Mouse (Mus musculus) forebrain, embryonic 11.5 days (tissue): ENCODE measurements around the gene Zfp418. TPM values are rescaled to one million over a fixed set of nuclear protein-coding genes. Genes with fewer than 3 reads are reported as not detected.
"Not testable (repeated sequence)": the region's sequence is repeated elsewhere in the genome, so short reads cannot be mapped to it uniquely, and the experiment has no call there.

Source experiments
- ATAC-seq: fragments of 200-750 bp; cut with Nextera tagmentation; replicated peaks from 2 replicates; pipeline ENCODE4 v1.8.0; 2017; ENCODE audit warnings: moderate TSS enrichment; ENCODE audit not compliant: low FRiP score
- DNase-seq: peaks from one replicate; pipeline ENCODE4 v3.0.0-alpha.2; 2017; ENCODE audit warnings: low spot score
- H3K27ac ChIP-seq: fragments of 300-500 bp; sonication (generic); 2 replicates; pipeline ENCODE4 v1.5.1; 2014; ENCODE audit warnings: low read depth, low read length
- H3K27me3 ChIP-seq: fragments of 300-500 bp; sonication (generic); 2 replicates; pipeline ENCODE4 v1.6.1; 2014; ENCODE audit warnings: mild to moderate bottlenecking, low read length, mixed read lengths; ENCODE audit not compliant: control insufficient read depth, insufficient read depth
- H3K36me3 ChIP-seq: fragments of 300-500 bp; sonication (generic); 2 replicates; pipeline ENCODE4 v1.6.1; 2014; ENCODE audit warnings: mild to moderate bottlenecking, low read length, moderate library complexity, mixed read lengths; ENCODE audit not compliant: control insufficient read depth, insufficient read depth
- H3K4me1 ChIP-seq: fragments of 300-500 bp; sonication (generic); replicated peaks from 2 replicates; pipeline ENCODE4 v1.6.1; 2014; ENCODE audit warnings: low read length, mixed read lengths; ENCODE audit not compliant: control insufficient read depth, insufficient read depth
- H3K4me2 ChIP-seq: fragments of 300-500 bp; sonication (generic); 2 replicates; pipeline ENCODE4 v1.6.1; 2014; ENCODE audit warnings: low read depth, mild to moderate bottlenecking, low read length, moderate library complexity, mixed read lengths; ENCODE audit not compliant: severe bottlenecking
- H3K4me3 ChIP-seq: fragments of 300-500 bp; sonication (generic); 2 replicates; pipeline ENCODE4 v1.5.1; 2014; ENCODE audit warnings: low read depth, low read length
- H3K9ac ChIP-seq: fragments of 300-500 bp; sonication (generic); 2 replicates; pipeline ENCODE4 v1.6.1; 2014; ENCODE audit warnings: low read length
- H3K9me3 ChIP-seq: fragments of 300-500 bp; sonication (generic); 2 replicates; pipeline ENCODE4 v1.6.1; 2016; ENCODE audit warnings: low read length, mixed read lengths; ENCODE audit not compliant: control insufficient read depth
- WGBS: fragments of 180-500 bp; shearing (Covaris S2); extraction: QIAGEN DNeasy Blood & Tissue Kit; methylation state at CpG from one replicate; pipeline ENCODE4 v1.1.7; 2014; 5-methylcytosine and 5-hydroxymethylcytosine counted together
- polyA plus RNA-seq: library from polyadenylated mRNA; unstranded; fragments of >200 nt; fragmentation: Nextera tagmentation; extraction: Ambion mirVana; gene quantifications from 2 replicates; pipeline ENCODE4 v1.2.1, GENCODE M21; 2014

Zfp418 gene
- 2.5 and 3.5 TPM in 2 replicates for polyA plus RNA-seq

GRCm38 (mm10) chr7:7171227-7172147, at the start of gene Zfp418:
Zfp418 (plus strand) TSS chr7:7171330.
- Histone ChIP-seq H3K4me2 (peak within 1 kb of the TSS; percentile 61), H3K27ac (no peak within 1 kb of the TSS), H3K27me3 (no peaks in the 10 kb centered on the region), H3K4me1 (no peaks in the 10 kb centered on the region), H3K36me3 (peaks cover 3% of the 10 kb centered on the region; the same call in 1 of the 2 replicates), H3K9ac (peak within 1 kb of the TSS; percentile 71), H3K4me3 (peak within 1 kb of the TSS; percentile 64), H3K9me3 (no peaks in the 10 kb centered on the region)
- WGBS, result 3% methylated on average over 26 of the region's 26 CpGs
- peak; percentile 56 for DNase-seq
- ATAC-seq, result peak; percentile 95

GRCm38 (mm10) chr7:7121602-7121980, 49.5 kb upstream of the Zfp418 start:
- DNase-seq, result no peak
- Histone ChIP-seq H3K9ac (no peak overlapping the region), H3K36me3 (no peaks in the 10 kb centered on the region), H3K4me3 (peak overlapping the region; percentile 49), H3K4me1 (no peaks in the 10 kb centered on the region; the same call in 1 of the 2 replicates), H3K27ac (no peak overlapping the region), H3K9me3 (no peaks in the 10 kb centered on the region), H3K4me2 (peak overlapping the region; percentile 56; the same call in 1 of the 2 replicates), H3K27me3 (no peaks in the 10 kb centered on the region)
- ATAC-seq, result no peak
- 52% methylated on average over 6 of the region's 6 CpGs for WGBS

- DNase-seq, H3K9me3 ChIP-seq, H3K27ac ChIP-seq, H3K4me3 ChIP-seq, ATAC-seq, H3K27me3 ChIP-seq, H3K4me1 ChIP-seq, H3K9ac ChIP-seq, H3K36me3 ChIP-seq, H3K4me2 ChIP-seq: not testable (repeated sequence)
- 94% methylated on average over 14 of the region's 15 CpGs for WGBS
Measured at GRCm38 (mm10) chr7:7130491-7131124, 40.5 kb upstream of the Zfp418 start.

GRCm38 (mm10) chr7:7132751-7133150, 38.4 kb upstream of the Zfp418 start:
- peaks cover 2% of the 10 kb centered on the region; the same call in 1 of the 2 replicates for H3K36me3 ChIP-seq
- H3K4me1 ChIP-seq, result 0 out of 2 replicates have a peak, but pooled peaks cover 3% of the 10 kb centered on the region
- H3K4me3 ChIP-seq, result no peak overlapping the region
- WGBS, result 75% methylated on average over 8 of the region's 8 CpGs
- H3K27me3 ChIP-seq, result no peaks in the 10 kb centered on the region
- H3K9ac ChIP-seq, result no peak overlapping the region
- no peak overlapping the region for H3K27ac ChIP-seq
- DNase-seq (no peak), ATAC-seq (no peak)
- no peak overlapping the region for H3K4me2 ChIP-seq
- H3K9me3 ChIP-seq, result no peaks in the 10 kb centered on the region

- 9% methylated on average over 16 of the region's 16 CpGs for WGBS
- peak within 1 kb of the TSS; percentile 53; the same call in 1 of the 2 replicates for H3K27ac ChIP-seq
Measured at GRCm38 (mm10) chr7:7136379-7136866, 34.7 kb upstream of the Zfp418 start, which contains the start of gene Zfp773. Zfp773 (minus strand) TSS chr7:7136755.

GRCm38 (mm10) chr7:7144215-7144614, 26.9 kb upstream of the Zfp418 start:
- no peaks in the 10 kb centered on the region for H3K27me3 ChIP-seq
- no peak overlapping the region for H3K4me2 ChIP-seq
- no peaks in the 10 kb centered on the region for H3K36me3 ChIP-seq
- ATAC-seq (no peak), DNase-seq (no peak)
- H3K9ac ChIP-seq, result no peak overlapping the region
- no peak overlapping the region for H3K4me3 ChIP-seq
- no peaks in the 10 kb centered on the region for H3K4me1 ChIP-seq
- 90% methylated on average over 1 of the region's 1 CpGs for WGBS
- H3K27ac ChIP-seq, result no peak overlapping the region
- H3K9me3 ChIP-seq, result no peaks in the 10 kb centered on the region

More at GRCm38 (mm10) chr7:7136379-7136866, 34.7 kb upstream of the Zfp418 start, which contains the start of gene Zfp773:
- no peaks in the 10 kb centered on the region for H3K9me3 ChIP-seq
- H3K4me2 ChIP-seq, result peak within 1 kb of the TSS; percentile 59
- DNase-seq (peak; percentile 72), ATAC-seq (peak; percentile 97)
- peak within 1 kb of the TSS; percentile 72 for H3K9ac ChIP-seq
- H3K4me3 ChIP-seq, result peak within 1 kb of the TSS; percentile 44
- H3K36me3 ChIP-seq, result peaks cover 2% of the 10 kb centered on the region; the same call in 1 of the 2 replicates
- H3K27me3 ChIP-seq, result no peaks in the 10 kb centered on the region
- H3K4me1 ChIP-seq, result 0 out of 2 replicates have a peak, but pooled peaks cover 3% of the 10 kb centered on the region

GRCm38 (mm10) chr7:7145991-7146608, 25.0 kb upstream of the Zfp418 start:
- H3K4me2 ChIP-seq, result no peak overlapping the region
- WGBS, result 92% methylated on average over 15 of the region's 15 CpGs
- H3K9me3 ChIP-seq, result no peaks in the 10 kb centered on the region
- no peak overlapping the region for H3K27ac ChIP-seq
- H3K4me3 ChIP-seq, result no peak overlapping the region
- no peak overlapping the region for H3K9ac ChIP-seq
- ATAC-seq, result no peak
- no peaks in the 10 kb centered on the region for H3K27me3 ChIP-seq
- no peaks in the 10 kb centered on the region for H3K36me3 ChIP-seq
- DNase-seq, result no peak
- H3K4me1 ChIP-seq, result no peaks in the 10 kb centered on the region

GRCm38 (mm10) chr7:7185897-7186296, 14.8 kb downstream of the Zfp418 start:
- H3K4me2 ChIP-seq, result no peak overlapping the region
- 96% methylated on average over 1 of the region's 1 CpGs for WGBS
- H3K9ac ChIP-seq, result no peak overlapping the region
- DNase-seq (no peak), ATAC-seq (no peak)
- no peak overlapping the region for H3K4me3 ChIP-seq
- no peaks in the 10 kb centered on the region for H3K27me3 ChIP-seq
- H3K27ac ChIP-seq, result no peak overlapping the region
- no peaks in the 10 kb centered on the region; the same call in 1 of the 2 replicates for H3K36me3 ChIP-seq
- H3K9me3 ChIP-seq, result no peaks in the 10 kb centered on the region
- no peaks in the 10 kb centered on the region for H3K4me1 ChIP-seq
